Mouse (Mus musculus) limb, embryonic 11.5 days (tissue): ENCODE results near the gene Crb1. TPM values are rescaled to one million over a fixed set of nuclear protein-coding genes. Genes with fewer than 3 reads are reported as not detected.
A peak's percentile ranks its signal among the peaks of the same experiment; 100 is the strongest.

Experiments used
- ATAC-seq: fragments of 200-750 bp; cut with Nextera tagmentation; 2 replicates; pipeline ENCODE4 v1.8.0; 2017; ENCODE audit warnings: low read depth; ENCODE audit not compliant: insufficient number of reproducible peaks, low FRiP score, low TSS enrichment
- DNase-seq: peaks from one replicate; pipeline ENCODE4 v3.0.0-alpha.2; 2015; ENCODE audit warnings: low spot score
- H3K27ac ChIP-seq: fragments of 300-500 bp; sonication (generic); replicated peaks from 2 replicates; pipeline ENCODE4 v1.5.1; 2014; ENCODE audit warnings: low read depth, mild to moderate bottlenecking, low read length
- H3K27me3 ChIP-seq: fragments of 300-500 bp; sonication (generic); 2 replicates; pipeline ENCODE4 v1.6.1; 2014; ENCODE audit warnings: mild to moderate bottlenecking, low read length, mixed read lengths; ENCODE audit not compliant: control insufficient read depth, insufficient read depth
- H3K36me3 ChIP-seq: fragments of 300-500 bp; sonication (generic); 2 replicates; pipeline ENCODE4 v1.6.1; 2014; ENCODE audit warnings: mild to moderate bottlenecking, low read length, moderate library complexity, mixed read lengths; ENCODE audit not compliant: control insufficient read depth, insufficient read depth
- H3K4me1 ChIP-seq: fragments of 300-500 bp; sonication (generic); 2 replicates; pipeline ENCODE4 v1.6.1; 2014; ENCODE audit warnings: low read length, mixed read lengths; ENCODE audit not compliant: control insufficient read depth, insufficient read depth
- H3K4me2 ChIP-seq: fragments of 300-500 bp; sonication (generic); 2 replicates; pipeline ENCODE4 v1.6.1; 2014; ENCODE audit warnings: low read depth, mild to moderate bottlenecking, moderate library complexity; ENCODE audit not compliant: severe bottlenecking
- H3K4me3 ChIP-seq: fragments of 300-500 bp; sonication (generic); 2 replicates; pipeline ENCODE4 v1.5.1; 2014; ENCODE audit warnings: low read depth, low read length
- H3K9ac ChIP-seq: fragments of 300-500 bp; sonication (generic); 2 replicates; pipeline ENCODE4 v1.6.1; 2014; ENCODE audit warnings: mild to moderate bottlenecking, low read length
- H3K9me3 ChIP-seq: fragments of 300-500 bp; sonication (generic); 2 replicates; pipeline ENCODE4 v1.6.1; 2016; ENCODE audit warnings: low read length; ENCODE audit not compliant: control insufficient read depth
- WGBS: fragments of 180-500 bp; shearing (Covaris S2); extraction: QIAGEN DNeasy Blood & Tissue Kit; methylation state at CpG from one replicate; pipeline ENCODE4 v1.1.7; 2014; 5-methylcytosine and 5-hydroxymethylcytosine counted together
- polyA plus RNA-seq: library from polyadenylated mRNA; unstranded; fragments of >200 nt; fragmentation: Nextera tagmentation; extraction: Ambion mirVana; gene quantifications from 2 replicates; pipeline ENCODE4 v1.2.1, GENCODE M21; 2014

Crb1 gene
- polyA plus RNA-seq, 1 experiment from 2014 or later, result 0.20 TPM

GRCm38 (mm10) chr1:139346602-139347371 is 30.1 kb downstream of the Crb1 start:
- WGBS, result 73% methylated on average over 11 of the region's 11 CpGs
- no peak overlapping the region for H3K27ac ChIP-seq
- H3K36me3 ChIP-seq, result no peaks in the 10 kb centered on the region
- no peak overlapping the region for H3K4me3 ChIP-seq
- H3K4me2 ChIP-seq, result no peak overlapping the region
- no peak for DNase-seq
- no peaks in the 10 kb centered on the region for H3K27me3 ChIP-seq
- no peaks in the 10 kb centered on the region for H3K9me3 ChIP-seq
- no peak for ATAC-seq
- no peaks in the 10 kb centered on the region for H3K4me1 ChIP-seq
- H3K9ac ChIP-seq, result no peak overlapping the region

DNA sequence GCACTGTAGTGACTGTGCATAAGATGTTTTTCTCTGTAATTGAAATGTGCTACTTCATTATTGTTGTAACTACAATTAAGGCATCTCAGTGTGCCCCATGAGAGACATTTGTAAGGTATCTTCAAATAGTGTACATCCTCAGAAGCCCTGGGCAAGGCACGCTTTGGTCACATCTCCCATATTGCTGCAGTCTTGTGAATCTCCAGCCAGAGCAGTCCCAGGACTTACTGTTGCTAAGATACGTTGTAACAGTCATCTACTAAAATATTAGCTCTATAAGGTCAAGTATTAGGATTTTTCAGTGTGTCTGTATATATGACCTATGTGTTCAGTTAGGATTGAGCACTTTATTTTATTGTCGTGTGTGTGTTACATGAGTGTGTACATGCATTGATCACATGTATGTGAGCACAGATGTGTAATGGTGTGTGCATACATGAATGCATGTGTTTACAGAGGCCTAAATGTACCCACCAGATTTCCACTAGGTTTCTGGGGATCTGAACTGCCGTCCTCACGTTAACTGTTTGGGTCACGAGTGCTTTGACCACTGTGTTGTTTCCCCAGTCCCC is 30.8 kb downstream of the Crb1 start:
- no peak for ATAC-seq
- Histone ChIP-seq H3K9me3 (no peaks in the 10 kb centered on the region), H3K27ac (no peak overlapping the region)

DNA sequence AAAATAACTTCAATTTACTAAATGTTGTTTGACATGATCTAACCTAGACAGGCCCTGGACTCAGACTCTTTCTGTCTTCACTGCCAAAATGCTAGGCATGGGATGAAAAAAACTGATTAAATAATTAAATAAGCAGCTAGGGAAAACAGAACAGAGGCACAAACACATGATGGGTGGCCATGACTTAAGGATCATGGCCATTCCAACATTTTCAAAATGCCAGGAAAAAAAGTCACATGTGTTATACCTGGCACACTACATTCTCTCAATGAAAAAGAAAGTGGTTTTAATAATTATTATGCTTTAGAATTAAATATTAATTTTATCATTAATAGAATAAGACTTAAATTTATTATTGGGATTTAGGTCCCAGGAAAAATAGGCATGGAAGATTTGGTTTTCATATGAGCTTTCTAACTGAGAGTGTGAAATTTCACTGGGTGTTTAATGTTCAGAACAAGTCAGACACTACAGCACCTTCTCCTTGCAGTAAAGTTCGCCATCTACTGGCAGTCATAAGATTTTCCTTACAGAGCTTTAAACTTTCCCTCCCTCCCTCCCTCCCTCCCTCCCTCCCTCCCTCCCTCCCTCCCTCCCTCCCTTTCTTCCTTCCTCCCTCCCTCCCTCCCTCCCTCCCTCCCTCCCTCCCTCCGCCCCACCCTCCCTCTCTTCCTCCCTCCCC is 36.6 kb downstream of the Crb1 start:
- Histone ChIP-seq H3K4me1 (no peaks in the 10 kb centered on the region), H3K9me3 (no peaks in the 10 kb centered on the region), H3K4me3 (no peak overlapping the region), H3K36me3 (no peaks in the 10 kb centered on the region), H3K27ac (no peak overlapping the region), H3K9ac (no peak overlapping the region), H3K4me2 (no peak overlapping the region), H3K27me3 (no peaks in the 10 kb centered on the region)
- ATAC-seq, result no peak; the same call in 1 of the 2 replicates
- DNase-seq, result no peak
- WGBS, result 4% methylated on average over 1 of the region's 2 CpGs

More for the DNA sequence above, 30.8 kb downstream of the Crb1 start:
- WGBS, result 90% methylated on average over 6 of the region's 6 CpGs
- Histone ChIP-seq H3K9ac (no peak overlapping the region), H3K4me1 (no peaks in the 10 kb centered on the region), H3K36me3 (no peaks in the 10 kb centered on the region), H3K27me3 (no peaks in the 10 kb centered on the region), H3K4me2 (no peak overlapping the region), H3K4me3 (no peak overlapping the region)
- DNase-seq, result no peak

- WGBS, result 89% methylated on average over 2 of the region's 2 CpGs
- Histone ChIP-seq H3K4me3 (no peak overlapping the region), H3K27me3 (no peaks in the 10 kb centered on the region), H3K4me1 (no peaks in the 10 kb centered on the region), H3K9me3 (no peaks in the 10 kb centered on the region), H3K4me2 (no peak overlapping the region), H3K9ac (no peak overlapping the region), H3K36me3 (no peaks in the 10 kb centered on the region), H3K27ac (no peak overlapping the region)
- DNase-seq (no peak), ATAC-seq (no peak)
These were observed 39.9 kb downstream of the Crb1 start for GRCm38 (mm10) chr1:139336997-139337396.

DNA sequence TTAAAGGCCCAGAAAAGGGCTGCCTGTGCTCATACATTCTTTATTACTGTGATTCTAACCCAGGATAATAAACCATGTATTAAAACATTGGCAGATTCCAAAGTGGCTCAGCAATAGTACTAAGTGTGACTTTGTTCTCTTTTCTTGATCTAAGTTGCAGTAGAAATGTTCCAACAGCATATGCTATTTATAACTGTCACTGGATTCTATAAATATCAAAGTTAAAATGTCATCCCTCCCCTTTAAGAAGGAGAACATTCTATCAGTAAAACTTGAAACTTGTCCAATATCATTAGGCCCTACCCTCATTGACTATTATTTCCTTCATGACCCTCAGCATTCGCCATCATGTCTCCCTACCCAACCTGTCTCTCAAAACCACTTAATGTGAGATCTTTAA is 48.1 kb downstream of the Crb1 start:
- 90% methylated on average over 1 of the region's 1 CpGs for WGBS
- H3K27ac ChIP-seq, result no peak overlapping the region
- H3K36me3 ChIP-seq, result no peaks in the 10 kb centered on the region
- H3K9ac ChIP-seq, result no peak overlapping the region
- DNase-seq, result no peak
- no peaks in the 10 kb centered on the region for H3K27me3 ChIP-seq
- no peaks in the 10 kb centered on the region for H3K4me1 ChIP-seq
- H3K4me3 ChIP-seq, result no peak overlapping the region
- no peak overlapping the region for H3K4me2 ChIP-seq
- H3K9me3 ChIP-seq, result no peaks in the 10 kb centered on the region
- no peak for ATAC-seq

GRCm38 (mm10) chr1:139328286-139328685 is 48.6 kb downstream of the Crb1 start:
- no peaks in the 10 kb centered on the region for H3K27me3 ChIP-seq

DNA sequence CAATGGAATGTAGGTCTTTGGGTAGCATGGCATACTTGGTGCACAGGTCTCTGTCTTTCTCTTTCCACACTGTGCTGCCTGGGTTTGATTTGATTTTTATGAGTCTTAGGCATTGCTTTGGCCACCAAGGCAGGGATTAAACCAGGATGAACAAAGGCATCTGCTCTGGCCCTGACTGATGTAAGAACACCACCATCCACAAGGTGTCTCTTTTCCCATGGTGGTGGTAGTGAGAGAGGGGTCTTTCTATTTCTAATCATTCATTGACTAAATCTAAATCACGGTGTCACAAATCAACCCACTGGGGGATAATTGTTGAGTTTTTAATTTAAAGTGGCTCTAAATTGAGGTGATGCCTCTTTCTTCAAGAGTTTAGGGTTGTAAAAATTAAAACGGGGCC is 51.5 kb downstream of the Crb1 start:
- 0 out of 2 replicates have a peak, but pooled peaks have one; percentile 13 for ATAC-seq
- H3K4me2 ChIP-seq, result no peak overlapping the region
- no peak overlapping the region for H3K9ac ChIP-seq
- H3K9me3 ChIP-seq, result no peaks in the 10 kb centered on the region
- H3K27me3 ChIP-seq, result no peaks in the 10 kb centered on the region
- no peak overlapping the region for H3K4me3 ChIP-seq
- H3K36me3 ChIP-seq, result no peaks in the 10 kb centered on the region
- no peaks in the 10 kb centered on the region for H3K4me1 ChIP-seq
- 50% methylated on average over 2 of the region's 2 CpGs for WGBS
- DNase-seq, result no peak
- no peak overlapping the region for H3K27ac ChIP-seq

More at GRCm38 (mm10) chr1:139328286-139328685, 48.6 kb downstream of the Crb1 start:
- ATAC-seq (no peak), DNase-seq (no peak)
- WGBS, result 85% methylated on average over 5 of the region's 5 CpGs
- Histone ChIP-seq H3K9me3 (no peaks in the 10 kb centered on the region), H3K4me2 (no peak overlapping the region), H3K36me3 (no peaks in the 10 kb centered on the region), H3K4me3 (no peak overlapping the region), H3K4me1 (no peaks in the 10 kb centered on the region), H3K9ac (no peak overlapping the region), H3K27ac (no peak overlapping the region)

DNA sequence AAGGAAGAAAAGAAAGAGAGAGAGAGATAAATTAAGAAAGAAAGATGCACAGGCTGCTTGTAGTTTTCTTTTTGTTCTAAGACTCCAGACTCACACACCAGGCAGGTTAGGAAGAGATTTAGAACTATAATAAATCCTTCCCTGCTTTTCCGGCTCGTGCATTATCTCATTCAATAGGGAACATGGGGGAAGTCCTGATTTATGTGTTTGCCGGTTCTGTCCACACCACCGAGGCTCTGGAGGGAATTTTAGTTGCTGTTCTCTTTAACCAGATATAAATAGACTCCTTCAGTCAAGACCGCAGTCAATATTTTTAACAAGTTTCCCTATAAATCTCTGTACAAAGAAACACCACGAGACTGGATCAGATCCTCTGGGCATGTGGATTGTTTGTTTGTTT is 57.1 kb downstream of the Crb1 start:
- H3K9me3 ChIP-seq, result no peaks in the 10 kb centered on the region
- H3K36me3 ChIP-seq, result no peaks in the 10 kb centered on the region
- H3K4me2 ChIP-seq, result no peak overlapping the region
- H3K27me3 ChIP-seq, result no peaks in the 10 kb centered on the region
- ATAC-seq, result no peak
- no peak for DNase-seq
- 18% methylated on average over 6 of the region's 6 CpGs for WGBS
- no peaks in the 10 kb centered on the region for H3K4me1 ChIP-seq
- H3K9ac ChIP-seq, result no peak overlapping the region
- H3K4me3 ChIP-seq, result no peak overlapping the region
- no peak overlapping the region for H3K27ac ChIP-seq
